In the genomic region with DNA sequence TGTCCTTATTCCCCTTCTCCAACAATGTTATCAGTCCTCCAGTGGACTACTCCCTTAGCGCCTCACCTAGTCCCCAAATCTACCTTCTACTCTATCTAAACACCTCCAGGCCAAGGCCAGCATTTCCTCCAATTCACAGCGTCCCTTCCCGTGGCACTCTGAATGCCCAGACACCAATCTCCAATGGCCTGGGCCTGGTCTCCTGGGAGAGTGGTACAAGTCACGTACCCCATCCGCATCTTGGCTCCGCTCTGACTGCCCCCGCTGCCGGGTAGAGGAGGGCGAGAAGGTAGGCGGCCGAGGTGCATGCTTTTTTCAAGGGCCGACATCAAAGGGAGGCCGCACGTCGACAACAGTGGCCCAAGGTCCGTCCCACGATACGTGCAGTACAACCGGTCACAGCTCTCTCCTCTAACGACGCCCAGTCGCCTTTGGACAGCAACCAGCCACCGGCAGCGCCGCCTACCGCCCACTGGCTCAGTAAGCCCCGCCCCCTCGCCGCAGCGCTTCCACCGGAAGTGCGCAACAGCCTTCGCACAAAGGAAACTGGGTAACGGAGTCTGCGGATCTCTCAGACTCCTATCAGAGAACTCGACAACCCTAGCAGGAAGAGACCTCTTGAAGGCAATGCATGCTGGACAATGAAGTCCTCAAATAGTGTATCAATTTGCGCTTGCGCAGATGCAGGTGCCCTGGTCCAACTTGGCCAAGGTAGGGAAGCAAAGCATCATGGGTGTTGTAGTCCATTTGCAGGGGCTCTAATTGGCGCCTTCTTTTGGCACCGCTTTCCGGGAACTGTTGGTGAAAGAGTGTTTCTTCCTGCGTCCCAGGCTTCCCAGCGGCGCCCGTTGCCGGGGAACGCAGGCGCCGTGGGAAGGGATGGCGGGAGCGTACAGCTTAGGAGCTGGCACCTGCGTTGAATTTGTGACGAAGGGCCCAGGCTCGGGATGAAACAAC, we compare ENCODE assay signal across 8 mouse cellular contexts. TPM values are rescaled to one million over a fixed set of nuclear protein-coding genes. Genes with fewer than 3 reads are reported as not detected.
DNase-seq lines count a peak whose midpoint lies in the region; ATAC-seq and TF ChIP-seq lines count a peak whose summit lies in the region.

A gene (plus strand): TSS at position 739 of the 957 bp plus-strand sequence.
A gene (minus strand): TSS at position 813 of the 957 bp plus-strand sequence.

- peak within 1 kb of the TSS; percentile 80 for H3K4me3 ChIP-seq in hindbrain, embryonic 13.5 days

- peaks cover 35% of the 10 kb centered on the region for H3K4me1 ChIP-seq in hindbrain, embryonic 13.5 days (replicated peaks)

- no peaks in the 10 kb centered on the region for H3K27me3 ChIP-seq in Patski
- no peaks in the 10 kb centered on the region for H3K27me3 ChIP-seq in hindbrain, embryonic 13.5 days

- in situ Hi-C loops in Patski (cut with MboI; ENCODE audit: low pct_unique_long_range_greater_than_20kb), result no loop called here

- POLR2A ChIA-PET in Patski (lab: Charles Lee), result no interaction called here

- WGBS in hindbrain, embryonic 13.5 days, result under 1% methylated on average over 54 of the region's 54 CpGs

- peak within 1 kb of the TSS; percentile 63 for H3K4me2 ChIP-seq in hindbrain, embryonic 13.5 days

- CTCF ChIA-PET in Patski (lab: Charles Lee), result no interaction called here

- TF ChIP-seq CTCF in Patski (IDR thresholded peaks at IDR 0.05), result peak; percentile 54

- H3K36me3 ChIP-seq in hindbrain, embryonic 13.5 days, result peaks cover 13% of the 10 kb centered on the region

- peak; percentile 95 for ATAC-seq in Patski
- ATAC-seq in hindbrain, embryonic 13.5 days (ENCODE audit: low FRiP score), result peak; percentile 98

- peak within 1 kb of the TSS; percentile 87 for H3K9ac ChIP-seq in hindbrain, embryonic 13.5 days

- peak within 1 kb of the TSS; percentile 94 for H3K27ac ChIP-seq in hindbrain, embryonic 13.5 days

- DNase-seq in Patski (ENCODE audit: low read depth, low spot score), result peak; percentile 100
- DNase-seq in cerebellum, postnatal 14 days, result peak; percentile 99
- DNase-seq in frontal cortex, postnatal 14 days (ENCODE audit: low spot score in 2 of 2), result peak; percentile 97 to 100
- peak; percentile 96 to 97 for DNase-seq in layer of hippocampus, postnatal 25 days (ENCODE audit: extremely low spot score in 1 of 2, low spot score in 1 of 2)
- DNase-seq in lung, postnatal 25 days (ENCODE audit: low spot score), result peak; percentile 100
- peak; percentile 99 for DNase-seq in retina, embryonic 14.5 days (ENCODE audit: low spot score)
- peak; percentile 99 for DNase-seq in thymus, postnatal 4 days

- H3K9me3 ChIP-seq in hindbrain, embryonic 13.5 days, result no peaks in the 10 kb centered on the region

RNA-seq across cellular contexts. Expression of the first gene that starts in this region (rescaled TPM):
- polyA plus RNA-seq in Patski (2021), result 27.0 TPM
- polyA plus RNA-seq in hindbrain, embryonic 13.5 days (2015; fragmentation: Nextera tagmentation; extraction: Ambion mirVana), result 19.6 and 22.4 TPM in 2 replicates
- 10 to 100 TPM; 21.4 to 23.2 TPM for total RNA-seq in layer of hippocampus, postnatal 25 days (2021)

RNA-seq across cellular contexts. Expression of the second gene that starts in this region (rescaled TPM):
- 60.3 TPM for polyA plus RNA-seq in Patski (2021)
- polyA plus RNA-seq in hindbrain, embryonic 13.5 days (2015; fragmentation: Nextera tagmentation; extraction: Ambion mirVana), result 139 and 141 TPM in 2 replicates
- 100 to 1,000 TPM; 141 to 145 TPM for total RNA-seq in layer of hippocampus, postnatal 25 days (2021)

Comparison
In these comparisons a context has a peak if more than half of its experiments do, and no peak if none do; other contexts are left out.
1. Peak in every context shown above with its lines: DNase-seq, ATAC-seq, H3K4me3 ChIP-seq and H3K27ac ChIP-seq.